Mouse (Mus musculus) brain, adult 10 weeks (tissue): ENCODE data around the gene Vps29. TPM values are rescaled to one million over a fixed set of nuclear protein-coding genes. Genes with fewer than 3 reads are reported as not detected.

ENCODE experiments used
- polyA plus RNA-seq: library from polyadenylated mRNA; stranded (reverse); fragments of 350-450 nt; fragmentation: Illumina TruSeq; extraction: RNeasy Lipid Tissue Mini Kit (QIAGEN cat#74804); gene quantifications from one replicate; pipeline ENCODE4 v1.2.3, GENCODE M21; 2015; ENCODE audit warnings: low read depth, low replicate concordance

Vps29 gene
- 303 TPM for polyA plus RNA-seq

GRCm38 (mm10) chr5:122353807-122354491 lies at the start of gene Vps29, which contains the start of gene Rad9b:
TSS of gene Vps29 (plus strand) at chr5:122354369.
TSS of gene Rad9b (minus strand) at chr5:122354233.

GRCm38 (mm10) chr5:122371591-122372191 lies 17.5 kb downstream of the Vps29 start, which contains the start of gene Gpn3:
TSS of gene Gpn3 (plus strand) at chr5:122371876.

GRCm38 (mm10) chr5:122372192-122372769 lies 18.1 kb downstream of the Vps29 start, which contains the start of gene Fam216a:
TSS of gene Fam216a (minus strand) at chr5:122372364.

GRCm38 (mm10) chr5:122391786-122392180 lies 37.6 kb downstream of the Vps29 start, which contains the start of gene Arpc3:
TSS of gene Arpc3 (plus strand) at chr5:122391878.

Other genes with a start within 250 kb of the Vps29 start
- 1.8 TPM for gene Ccdc63, start 213.5 kb upstream of the Vps29 start, polyA plus RNA-seq
- 233 TPM for gene Ppp1cc, start 196.1 kb upstream of the Vps29 start, polyA plus RNA-seq
- gene Hvcn1, start 147.6 kb upstream of the Vps29 start, polyA plus RNA-seq = 2.3 TPM
- 13.6 TPM for gene Tctn1, start 89.9 kb upstream of the Vps29 start, polyA plus RNA-seq
- gene Pptc7, start 70.0 kb upstream of the Vps29 start, polyA plus RNA-seq = 38.6 TPM
- 4.4 TPM for gene Rad9b, start 136 bp upstream of the Vps29 start, polyA plus RNA-seq
- gene Gpn3, start 17.5 kb downstream of the Vps29 start, polyA plus RNA-seq = 26.3 TPM
- gene Fam216a, start 18.0 kb downstream of the Vps29 start, polyA plus RNA-seq = 93.5 TPM
- gene Arpc3, start 37.5 kb downstream of the Vps29 start, polyA plus RNA-seq = 466 TPM
- 33.7 TPM for gene Anapc7, start 67.3 kb downstream of the Vps29 start, polyA plus RNA-seq
- gene Atp2a2, start 147.9 kb downstream of the Vps29 start, polyA plus RNA-seq = 449 TPM